Mouse (Mus musculus) G1E (cell line): ENCODE data around the gene Cpsf4.

Experiments
- CTCF ChIP-seq: IDR thresholded peaks from 2 replicates; pipeline ENCODE4 v1.5.1; 2012; ENCODE audit warnings: low read depth, low read length, inconsistent platforms, mixed read lengths
- GATA1 ChIP-seq: IDR thresholded peaks from 2 replicates; pipeline ENCODE4 v1.6.1; 2012; ENCODE audit warnings: borderline replicate concordance, low read length, inconsistent platforms, mixed read lengths
- GATA2 ChIP-seq: IDR thresholded peaks from 2 replicates; pipeline ENCODE4 v1.6.1; 2012; ENCODE audit warnings: low read depth, low read length, inconsistent platforms, borderline replicate concordance
- POLR2AphosphoS5 ChIP-seq: IDR thresholded peaks from 2 replicates; pipeline ENCODE4 v1.6.1; 2012; ENCODE audit warnings: low read depth, low read length, inconsistent platforms; ENCODE audit not compliant: insufficient replicate concordance

- no peak for TF ChIP-seq CTCF
- TF ChIP-seq GATA1 = no peak
- no peak for TF ChIP-seq POLR2AphosphoS5
- no peak for TF ChIP-seq GATA2
Observed at GRCm38 (mm10) chr5:145118461-145118860, 48.6 kb upstream of the Cpsf4 start.
